Mouse (Mus musculus) lung, embryonic 16.5 days (tissue): ENCODE measurements around the gene Pigk. TPM values are rescaled to one million over a fixed set of nuclear protein-coding genes. Genes with fewer than 3 reads are reported as not detected.
"Not testable (repeated sequence)": the region's sequence is repeated elsewhere in the genome, so short reads cannot be mapped to it uniquely, and the experiment has no call there.

Source experiments
- ATAC-seq: fragments of 200-750 bp; cut with Nextera tagmentation; 2 replicates; pipeline ENCODE4 v1.8.0; 2017; ENCODE audit warnings: low read depth, mild to moderate bottlenecking, moderate library complexity
- H3K27ac ChIP-seq: fragments of 300-500 bp; sonication (generic); 2 replicates; pipeline ENCODE4 v1.5.1; 2014; ENCODE audit warnings: mild to moderate bottlenecking, control low read depth, low read length
- H3K27me3 ChIP-seq: fragments of 300-500 bp; sonication (generic); 2 replicates; pipeline ENCODE4 v1.6.1; 2014; ENCODE audit warnings: low read depth, low read length, mixed read lengths; ENCODE audit not compliant: control insufficient read depth, insufficient read depth
- H3K36me3 ChIP-seq: fragments of 300-500 bp; sonication (generic); 2 replicates; pipeline ENCODE4 v1.6.1; 2014; ENCODE audit warnings: low read length; ENCODE audit not compliant: control insufficient read depth, insufficient read depth
- H3K4me1 ChIP-seq: fragments of 300-500 bp; sonication (generic); replicated peaks from 2 replicates; pipeline ENCODE4 v1.6.1; 2014; ENCODE audit warnings: low read length, mixed read lengths; ENCODE audit not compliant: control insufficient read depth, insufficient read depth
- H3K4me2 ChIP-seq: fragments of 300-500 bp; sonication (generic); 2 replicates; pipeline ENCODE4 v1.6.1; 2014; ENCODE audit warnings: low read depth, low read length, control low read depth
- H3K4me3 ChIP-seq: fragments of 300-500 bp; sonication (generic); 2 replicates; pipeline ENCODE4 v1.5.1; 2014; ENCODE audit warnings: mild to moderate bottlenecking, low read length, control low read depth
- H3K9ac ChIP-seq: fragments of 300-500 bp; sonication (generic); 2 replicates; pipeline ENCODE4 v1.6.1; 2014; ENCODE audit warnings: low read length, control low read depth
- H3K9me3 ChIP-seq: fragments of 300-500 bp; sonication (generic); 2 replicates; pipeline ENCODE4 v1.6.1; 2016; ENCODE audit warnings: low read length; ENCODE audit not compliant: control insufficient read depth
- WGBS: fragments of 180-500 bp; shearing (Covaris S2); extraction: QIAGEN DNeasy Blood & Tissue Kit; methylation state at CpG from one replicate; pipeline ENCODE4 v1.1.7; 2014; 5-methylcytosine and 5-hydroxymethylcytosine counted together
- polyA plus RNA-seq: library from polyadenylated mRNA; unstranded; fragments of >200 nt; fragmentation: Nextera tagmentation; extraction: Ambion mirVana; gene quantifications from 2 replicates; pipeline ENCODE4 v1.2.1, GENCODE M21; 2015

Pigk gene
- polyA plus RNA-seq, 1 experiment from 2014 or later, result 50.3 TPM

DNA sequence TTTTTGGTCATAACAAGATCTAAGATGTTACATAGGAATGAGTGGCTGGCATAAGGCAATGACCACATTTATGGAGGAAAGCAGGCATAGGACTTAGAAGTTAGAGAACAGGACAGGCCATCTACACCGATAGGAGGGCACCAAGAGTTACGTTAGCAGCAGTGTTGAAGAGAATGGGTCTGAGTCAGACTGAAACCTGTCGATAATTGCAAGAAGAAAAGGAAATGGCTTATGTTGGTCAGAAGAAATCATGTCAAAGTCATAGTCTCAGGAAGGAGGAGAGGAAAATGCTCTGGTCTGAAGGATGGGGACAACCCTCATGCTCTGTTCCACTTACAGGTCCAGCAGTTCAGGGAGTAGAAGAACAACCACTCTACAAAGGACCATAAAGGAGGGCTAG is 18.9 kb upstream of the Pigk start:
- Histone ChIP-seq H3K9ac (no peak overlapping the region), H3K4me2 (no peak overlapping the region), H3K9me3 (no peaks in the 10 kb centered on the region), H3K36me3 (no peaks in the 10 kb centered on the region), H3K4me1 (no peaks in the 10 kb centered on the region), H3K4me3 (no peak overlapping the region), H3K27ac (no peak overlapping the region), H3K27me3 (no peaks in the 10 kb centered on the region)
- 89% methylated on average over 3 of the region's 3 CpGs for WGBS
- ATAC-seq, result no peak

- WGBS, result 82% methylated on average over 5 of the region's 5 CpGs
Observed at GRCm38 (mm10) chr3:152698017-152698416, 15.9 kb upstream of the Pigk start.

GRCm38 (mm10) chr3:152699261-152699660 is 14.6 kb upstream of the Pigk start:
- no peaks in the 10 kb centered on the region for H3K4me1 ChIP-seq
- no peak overlapping the region for H3K9ac ChIP-seq
- no peak overlapping the region for H3K27ac ChIP-seq
- H3K27me3 ChIP-seq, result no peaks in the 10 kb centered on the region
- no peak overlapping the region for H3K4me2 ChIP-seq
- no peaks in the 10 kb centered on the region for H3K36me3 ChIP-seq
- 47% methylated on average over 8 of the region's 8 CpGs for WGBS
- H3K9me3 ChIP-seq, result no peaks in the 10 kb centered on the region
- no peak for ATAC-seq
- H3K4me3 ChIP-seq, result no peak overlapping the region

More at GRCm38 (mm10) chr3:152698017-152698416, 15.9 kb upstream of the Pigk start:
- Histone ChIP-seq H3K4me1 (no peaks in the 10 kb centered on the region), H3K4me2 (no peak overlapping the region), H3K27ac (no peak overlapping the region), H3K27me3 (no peaks in the 10 kb centered on the region), H3K9me3 (no peaks in the 10 kb centered on the region), H3K4me3 (no peak overlapping the region), H3K36me3 (no peaks in the 10 kb centered on the region), H3K9ac (no peak overlapping the region)
- ATAC-seq, result no peak

GRCm38 (mm10) chr3:152701536-152701935 is 12.4 kb upstream of the Pigk start:
- H3K4me3 ChIP-seq, H3K4me1 ChIP-seq, H3K36me3 ChIP-seq, H3K9ac ChIP-seq, H3K27me3 ChIP-seq, H3K9me3 ChIP-seq, H3K27ac ChIP-seq, ATAC-seq, H3K4me2 ChIP-seq: not testable (repeated sequence)
- WGBS, result 94% methylated on average over 8 of the region's 8 CpGs

- Histone ChIP-seq H3K4me1 (no peaks in the 10 kb centered on the region), H3K4me2 (no peak overlapping the region), H3K36me3 (no peaks in the 10 kb centered on the region), H3K27ac (no peak overlapping the region), H3K4me3 (0 out of 2 replicates have a peak overlapping the region, but pooled peaks have one; percentile 10), H3K9ac (no peak overlapping the region), H3K27me3 (no peaks in the 10 kb centered on the region), H3K9me3 (no peaks in the 10 kb centered on the region)
- no peak; the same call in 1 of the 2 replicates for ATAC-seq
- 53% methylated on average over 8 of the region's 8 CpGs for WGBS
Observed at GRCm38 (mm10) chr3:152702274-152702843, 11.5 kb upstream of the Pigk start.

DNA sequence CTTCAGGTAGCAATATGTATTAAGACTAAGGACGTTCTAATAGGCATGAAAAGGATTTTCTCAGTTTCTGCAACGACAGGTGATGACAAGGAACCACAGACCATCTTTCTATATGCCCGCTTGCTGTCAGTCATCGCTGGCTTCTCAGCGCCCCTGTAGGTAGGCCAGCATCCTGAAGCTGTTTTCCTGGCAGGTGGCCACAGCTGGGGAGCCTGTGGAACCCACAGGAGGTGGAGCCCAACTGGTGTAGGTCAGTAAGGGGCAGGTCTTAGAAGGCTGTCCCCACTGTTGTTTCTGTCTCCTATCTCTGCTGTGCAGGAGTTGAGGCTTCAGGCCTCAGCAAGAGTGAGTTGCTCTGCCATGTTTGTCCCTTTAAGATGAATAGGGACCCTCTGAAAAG is 8.1 kb upstream of the Pigk start:
- H3K4me1 ChIP-seq, result no peaks in the 10 kb centered on the region
- no peak overlapping the region for H3K27ac ChIP-seq
- no peak overlapping the region for H3K4me2 ChIP-seq
- WGBS, result 74% methylated on average over 5 of the region's 5 CpGs
- no peaks in the 10 kb centered on the region for H3K9me3 ChIP-seq
- no peak overlapping the region for H3K4me3 ChIP-seq
- no peaks in the 10 kb centered on the region for H3K36me3 ChIP-seq
- ATAC-seq, result no peak
- no peak overlapping the region for H3K9ac ChIP-seq
- no peaks in the 10 kb centered on the region for H3K27me3 ChIP-seq

DNA sequence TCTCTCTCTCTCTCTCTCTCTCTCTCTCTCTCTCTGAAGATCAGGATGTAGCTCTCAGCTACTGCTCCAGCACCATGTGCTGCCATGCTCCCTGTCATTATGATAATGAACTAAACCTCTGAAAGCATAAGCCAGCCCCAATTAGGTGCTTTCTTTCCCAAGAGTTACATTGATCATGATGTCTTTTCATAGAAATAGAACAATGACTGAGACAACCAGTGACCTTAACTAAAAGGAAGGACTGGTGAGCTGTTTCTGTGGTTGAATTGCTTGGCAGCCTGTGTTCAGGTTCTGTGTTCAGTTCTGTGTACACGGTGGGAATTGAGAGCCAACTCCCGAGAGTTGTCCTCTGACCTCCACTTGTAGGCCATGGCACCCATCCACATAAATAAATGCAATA is 7.0 kb upstream of the Pigk start:
- no peak overlapping the region for H3K27ac ChIP-seq
- H3K4me2 ChIP-seq, result no peak overlapping the region
- H3K9ac ChIP-seq, result no peak overlapping the region
- no peak for ATAC-seq
- H3K36me3 ChIP-seq, result no peaks in the 10 kb centered on the region
- 71% methylated on average over 2 of the region's 2 CpGs for WGBS
- no peaks in the 10 kb centered on the region for H3K4me1 ChIP-seq
- H3K27me3 ChIP-seq, result no peaks in the 10 kb centered on the region
- H3K9me3 ChIP-seq, result no peaks in the 10 kb centered on the region
- H3K4me3 ChIP-seq, result no peak overlapping the region

- Histone ChIP-seq H3K4me2 (no peak overlapping the region), H3K4me1 (no peaks in the 10 kb centered on the region), H3K9ac (no peak overlapping the region), H3K27ac (no peak overlapping the region), H3K4me3 (no peak overlapping the region), H3K36me3 (no peaks in the 10 kb centered on the region), H3K27me3 (no peaks in the 10 kb centered on the region), H3K9me3 (no peaks in the 10 kb centered on the region)
- WGBS, result 78% methylated on average over 5 of the region's 5 CpGs
- ATAC-seq, result no peak
Observed at GRCm38 (mm10) chr3:152707321-152707823, 6.5 kb upstream of the Pigk start.

DNA sequence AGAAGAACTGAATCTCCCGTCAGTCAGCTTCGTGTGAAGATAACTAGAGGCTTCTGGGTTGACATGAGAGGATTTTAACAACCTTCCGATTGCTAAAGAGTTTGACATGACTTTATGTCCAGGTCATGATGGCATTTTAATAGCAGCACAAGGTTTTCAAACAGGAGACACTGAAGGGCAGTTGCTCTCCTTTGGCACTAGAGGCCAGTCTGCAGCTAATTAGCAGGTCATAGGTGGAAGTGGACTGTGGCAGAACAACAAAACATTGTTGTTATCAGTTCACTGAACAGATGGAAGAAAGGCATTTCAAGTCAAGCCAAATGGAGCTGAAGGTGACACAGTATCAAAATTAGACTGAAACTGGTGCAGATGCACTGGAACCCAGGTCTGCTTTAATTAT is 4.0 kb upstream of the Pigk start:
- Histone ChIP-seq H3K4me1 (peaks cover 5% of the 10 kb centered on the region), H3K9ac (no peak overlapping the region), H3K27ac (no peak overlapping the region), H3K36me3 (no peaks in the 10 kb centered on the region), H3K4me2 (no peak overlapping the region), H3K9me3 (no peaks in the 10 kb centered on the region), H3K4me3 (no peak overlapping the region), H3K27me3 (no peaks in the 10 kb centered on the region)
- no peak for ATAC-seq
- WGBS, result 63% methylated on average over 3 of the region's 3 CpGs

DNA sequence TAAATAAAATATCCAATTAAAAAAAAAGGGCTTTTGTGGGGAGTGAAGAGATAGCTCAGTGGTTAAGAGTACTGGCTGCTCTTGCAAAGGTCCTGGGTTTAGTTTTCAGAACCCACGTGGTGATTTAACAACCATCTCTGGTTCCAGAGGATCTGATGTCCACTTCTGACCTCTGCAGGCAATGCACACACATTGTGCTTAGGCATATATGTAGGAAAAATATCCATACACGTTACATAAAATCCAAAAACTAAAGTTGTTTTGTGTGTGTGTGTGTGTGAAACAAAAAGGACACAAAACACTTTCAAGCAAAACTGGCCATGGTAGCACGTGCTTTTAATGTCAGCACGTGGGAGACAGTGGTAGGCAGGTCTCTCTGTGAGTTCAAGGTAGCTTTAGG is 943 bp upstream of the Pigk start:
- no peak overlapping the region for H3K27ac ChIP-seq
- no peaks in the 10 kb centered on the region for H3K36me3 ChIP-seq
- no peak for ATAC-seq
- no peak overlapping the region for H3K9ac ChIP-seq
- H3K9me3 ChIP-seq, result no peaks in the 10 kb centered on the region
- H3K27me3 ChIP-seq, result no peaks in the 10 kb centered on the region
- H3K4me2 ChIP-seq, result no peak overlapping the region
- H3K4me3 ChIP-seq, result no peak overlapping the region
- peaks cover 7% of the 10 kb centered on the region for H3K4me1 ChIP-seq
- whole genome bisulfite sequencing, result 67% methylated on average over 4 of the region's 4 CpGs
